In the genomic region with DNA sequence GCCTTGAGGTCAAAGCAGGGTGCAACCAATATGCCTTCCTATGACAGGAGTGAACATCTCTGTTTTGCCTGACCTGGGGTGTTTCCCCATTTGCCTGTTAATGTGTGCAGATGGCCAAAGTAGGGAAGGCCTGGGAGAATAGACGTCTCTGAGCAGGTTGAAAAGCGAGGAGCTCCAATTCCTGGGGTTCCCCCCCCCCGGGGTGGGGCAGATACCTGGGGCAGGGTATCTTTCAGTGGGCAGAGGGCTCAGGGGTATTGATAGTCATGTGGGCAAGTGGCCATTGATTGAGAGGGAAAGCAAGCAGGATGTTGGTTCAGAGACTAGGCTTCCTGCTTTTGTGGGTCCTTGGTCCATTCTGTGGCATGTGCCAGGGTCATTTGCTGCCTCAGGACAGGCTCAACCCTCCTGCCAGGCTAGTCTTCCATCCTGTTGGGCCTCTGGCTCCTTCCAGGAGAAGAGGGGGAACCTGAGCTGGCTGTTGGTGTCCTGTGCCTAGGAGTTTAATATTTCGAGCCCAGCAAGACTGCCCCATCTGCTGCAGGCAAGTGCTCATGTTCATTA, we compare ENCODE assay signal across 18 mouse cellular contexts. TPM values are rescaled to one million over a fixed set of nuclear protein-coding genes. Genes with fewer than 3 reads are reported as not detected.
DNase-seq lines count a peak whose midpoint lies in the region; ATAC-seq and TF ChIP-seq lines count a peak whose summit lies in the region.
"Had no signal": no experiment of that assay in that cellular context is flagged by ENCODE, and none has a peak within 500 bp of the region (broad histone marks: within the 10 kb centered on the region; RNA-seq: fewer than 3 reads in every experiment).

No protein-coding gene starts in this region.

- peak overlapping the region; percentile 5 for H3K4me2 ChIP-seq in myocyte (ENCODE audit: low read depth)
- H3K4me2 ChIP-seq: limb, embryonic 13.5 days had no signal

- no peak for TF ChIP-seq POLR2A in myocyte (IDR thresholded peaks at IDR 0.05; ENCODE audit: insufficient read length, low read depth)

- H3K27ac ChIP-seq in layer of hippocampus, adult 2 months: peak overlapping the region; percentile 88
- H3K27ac ChIP-seq: limb, embryonic 13.5 days had no signal

- H3K79me2 ChIP-seq in myocyte (ENCODE audit: control insufficient read depth, insufficient read depth): peaks cover 23% of the 10 kb centered on the region

- H3ac ChIP-seq in myocyte (ENCODE audit: control insufficient read depth, insufficient read length): no peak overlapping the region

- no peak for ATAC-seq in cerebellum, adult (ENCODE audit: insufficient number of reproducible peaks, low FRiP score, low TSS enrichment)
- no peak for ATAC-seq in megakaryocyte progenitor cell, adult 5-6 weeks (replicated peaks; ENCODE audit: poor library complexity)
- ATAC-seq: inflammation-experienced regulatory T-cells, adult 6 months had no signal

- H3K27me3 ChIP-seq in myocyte (ENCODE audit: control insufficient read depth, insufficient read depth, insufficient read length): no peaks in the 10 kb centered on the region

- H3K36me3 ChIP-seq in myocyte (ENCODE audit: control insufficient read depth, insufficient read depth): no peaks in the 10 kb centered on the region

- TF ChIP-seq CTCF in layer of hippocampus, adult 2 months (conservative IDR thresholded peaks at IDR 0.05): no peak

- no peak overlapping the region; the same call in 1 of the 2 replicates for H3K4me3 ChIP-seq in layer of hippocampus, adult 2 months
- H3K4me3 ChIP-seq in myocyte: no peak overlapping the region
- H3K4me3 ChIP-seq: limb, embryonic 13.5 days had no signal

- peak; percentile 68 for DNase-seq in cerebellum, adult 9-10 months
- DNase-seq in layer of hippocampus, adult 2 months (ENCODE audit: low spot score in 2 of 2): no peak
- no peak for DNase-seq in layer of hippocampus, adult 9-10 months (ENCODE audit: low spot score)
- peak; percentile 63 to 68 for DNase-seq in cerebellum, postnatal 10 days
- no peak for DNase-seq in T-cell, adult 2 months (ENCODE audit: low spot score)
- DNase-seq: adrenal gland, postnatal 10 days; kidney, postnatal 36 days; layer of hippocampus, postnatal 36 days; lung, postnatal 10 days; right cerebral cortex, adult 18-20 months had no signal

TF ChIP-seq in myocyte, 11 proteins besides CTCF, POLR2A, EP300 and RAD21:
- no peak for TF ChIP-seq USF1 (IDR thresholded peaks at IDR 0.05; ENCODE audit: low read depth)

RNA-seq across cellular contexts. Expression of a gene that starts 4.4 kb away (rescaled TPM):
- total RNA-seq in layer of hippocampus, adult 2 months (2021): 10 to 100 TPM; 64.5 to 69.3 TPM
- polyA plus RNA-seq in myocyte (2012; fragmentation: generic; extraction: Trizol): 106 TPM
- 136 and 148 TPM in 2 replicates for total RNA-seq in megakaryocyte progenitor cell, adult 5-6 weeks (2015)
- 71.3 and 92.7 TPM in 2 replicates for total RNA-seq in megakaryocyte progenitor cell, adult 5-6 weeks (2017)

RNA-seq across cellular contexts. Expression of a gene that starts 4.5 kb away (rescaled TPM):
- 10 to 100 TPM; 84.6 to 84.7 TPM for total RNA-seq in layer of hippocampus, adult 2 months (2021)
- 97.9 TPM for polyA plus RNA-seq in myocyte (2012; fragmentation: generic; extraction: Trizol)
- total RNA-seq in megakaryocyte progenitor cell, adult 5-6 weeks (2015): 28.3 and 34.4 TPM in 2 replicates
- 36.5 and 42.4 TPM in 2 replicates for total RNA-seq in megakaryocyte progenitor cell, adult 5-6 weeks (2017)

RNA-seq across cellular contexts. Expression of a gene that starts 5.4 kb away (rescaled TPM):
- 10 to 100 TPM; 21.5 to 23.8 TPM for total RNA-seq in layer of hippocampus, adult 2 months (2021)
- 5.5 TPM for polyA plus RNA-seq in myocyte (2012; fragmentation: generic; extraction: Trizol)
- total RNA-seq in megakaryocyte progenitor cell, adult 5-6 weeks (2015): 7.9 and 13.3 TPM in 2 replicates
- total RNA-seq in megakaryocyte progenitor cell, adult 5-6 weeks (2017): 7.6 and 9.2 TPM in 2 replicates

RNA-seq across cellular contexts. Expression of a gene that starts 12.6 kb away (rescaled TPM):
- total RNA-seq in layer of hippocampus, adult 2 months (2021): 10 to 100 TPM; 35.1 to 35.8 TPM
- polyA plus RNA-seq in myocyte (2012; fragmentation: generic; extraction: Trizol): 47.2 TPM
- 11.4 and 12.8 TPM in 2 replicates for total RNA-seq in megakaryocyte progenitor cell, adult 5-6 weeks (2015)
- 9.6 and 9.8 TPM in 2 replicates for total RNA-seq in megakaryocyte progenitor cell, adult 5-6 weeks (2017)

RNA-seq across cellular contexts. Expression of a gene that starts 20.1 kb away (rescaled TPM):
- not detected for total RNA-seq in layer of hippocampus, adult 2 months (2021)
- polyA plus RNA-seq in myocyte (2012; fragmentation: generic; extraction: Trizol): 0.40 TPM
- total RNA-seq in megakaryocyte progenitor cell, adult 5-6 weeks (2015): not detected in 2 replicates
- total RNA-seq in megakaryocyte progenitor cell, adult 5-6 weeks (2017): not detected in 2 replicates
- total RNA-seq: adrenal gland, postnatal 10 days; layer of hippocampus, postnatal 36 days; neutrophil, adult 5-6 weeks had no signal
- polyA plus RNA-seq: frontal cortex, adult 2 months; heart, embryonic 16.5 days; inflammation-experienced regulatory T-cells, adult 6 months; limb, embryonic 13.5 days had no signal

Comparison
In these comparisons a context has a peak if more than half of its experiments do, and no peak if none do; other contexts are left out.
1. DNase-seq: peak in cerebellum, adult 9-10 months (single experiment) and cerebellum, postnatal 10 days (2 of 2); none in layer of hippocampus, adult 2 months (0 of 2), layer of hippocampus, adult 9-10 months (single experiment) and T-cell, adult 2 months (single experiment).